Mouse (Mus musculus): ENCODE measurements around the gene Il9r.

The Il9r gene

DNA sequence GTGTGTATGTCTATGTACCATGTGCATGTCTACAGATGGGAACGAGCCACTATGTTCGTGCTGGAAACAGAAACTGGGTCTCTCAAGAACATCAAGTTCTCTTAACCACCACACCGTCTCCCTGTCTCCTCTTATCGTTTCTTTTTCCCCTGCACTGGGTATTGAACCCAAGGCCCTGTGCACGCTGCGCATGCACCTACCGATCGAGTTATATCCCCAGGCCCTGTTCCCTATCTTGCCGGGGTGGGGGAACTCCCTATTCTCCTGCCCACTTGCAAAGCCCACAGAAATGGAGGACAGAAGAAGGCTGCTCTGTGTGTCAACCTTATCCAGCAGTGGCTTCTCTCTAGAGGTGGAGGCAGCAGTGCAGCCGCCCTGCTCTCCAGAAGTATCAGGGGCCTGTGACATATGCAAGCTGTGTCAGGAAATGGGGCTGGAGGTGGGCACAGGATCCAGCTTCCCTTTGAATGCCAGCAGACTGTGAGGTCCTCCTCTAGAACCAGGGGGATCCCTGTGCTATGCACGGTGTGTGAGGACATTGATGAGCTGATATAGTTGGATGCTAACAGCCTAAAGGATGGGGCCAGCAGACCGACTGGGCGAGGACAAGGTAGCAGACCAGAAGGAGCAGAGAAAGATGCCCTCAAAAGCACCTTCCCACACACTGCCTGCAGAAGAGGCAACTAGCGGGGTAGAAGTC is 1.7 kb downstream of the Il9r start:
- DNase-seq: no peak

DNA sequence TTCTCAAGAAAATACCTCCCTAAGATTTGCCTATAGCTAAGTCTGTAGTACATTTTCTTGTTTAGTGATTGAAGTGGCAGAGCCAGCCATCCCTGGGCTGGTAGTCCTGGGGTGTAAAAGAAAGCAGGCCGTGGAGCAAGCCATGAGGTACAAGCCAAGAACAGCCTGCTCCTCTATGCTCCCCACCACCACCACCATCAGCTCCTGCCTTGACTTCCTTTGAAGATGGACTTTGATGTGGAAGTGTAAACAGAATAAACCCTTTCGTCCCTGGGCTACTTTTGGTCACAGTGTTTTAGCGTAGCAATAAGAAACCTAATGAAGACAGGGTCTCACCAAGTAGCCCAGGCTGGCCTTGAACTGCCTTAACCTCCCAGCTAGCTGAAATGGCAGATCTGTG is 2.3 kb downstream of the Il9r start:
- DNase-seq: no peak

DNA sequence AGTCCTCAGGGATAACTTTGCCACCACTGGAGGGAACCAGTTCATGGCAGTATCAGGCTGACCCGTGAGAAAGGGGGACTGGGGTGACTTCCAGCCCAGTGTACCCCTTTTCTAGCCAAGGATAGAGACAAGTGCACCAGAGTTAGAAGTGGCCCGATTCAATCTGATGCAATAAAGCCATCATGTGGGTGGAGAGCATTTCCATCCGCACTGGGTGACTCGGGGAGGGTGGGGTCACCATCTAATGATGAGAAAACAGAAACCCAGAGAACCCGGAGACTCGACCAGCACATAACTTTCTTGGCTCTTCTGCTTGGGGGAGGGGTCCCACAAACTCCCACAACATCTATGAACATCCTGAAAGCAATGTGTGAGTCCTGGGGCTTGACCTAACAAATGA is 3.4 kb downstream of the Il9r start:
- DNase-seq: no peak

DNA sequence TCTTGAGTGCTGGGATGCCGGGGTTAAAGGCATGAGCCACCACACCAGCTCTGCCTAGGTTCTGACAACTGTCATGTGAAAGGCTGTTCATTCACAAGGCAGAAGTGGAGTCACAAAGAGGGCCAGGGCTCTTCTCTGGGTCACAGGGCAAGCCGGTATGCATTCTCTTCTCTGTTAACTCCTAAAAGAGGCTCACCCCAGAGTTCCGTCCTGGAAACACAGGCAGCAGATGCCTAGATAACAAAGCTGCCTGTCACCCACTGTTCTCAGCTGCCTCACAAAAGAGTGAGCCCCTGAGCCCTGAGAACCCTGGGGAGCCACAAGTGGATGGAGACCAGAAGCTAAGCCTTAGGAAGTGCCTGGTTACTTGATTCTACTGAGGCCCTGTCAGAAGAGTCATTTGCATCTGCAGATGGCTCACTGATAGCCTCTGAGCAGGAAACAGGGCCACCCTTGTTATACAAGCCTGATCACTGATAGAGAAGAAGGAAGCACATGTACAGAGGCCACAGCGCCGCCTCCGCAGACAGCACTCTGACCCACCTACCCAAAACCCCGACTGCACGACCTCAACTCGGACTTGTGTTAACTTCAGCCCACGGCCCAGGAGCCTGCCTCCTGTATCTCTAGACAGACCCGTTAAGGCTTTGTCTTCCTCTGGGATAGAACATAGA is 4.1 kb downstream of the Il9r start:
- DNase-seq: no peak

DNA sequence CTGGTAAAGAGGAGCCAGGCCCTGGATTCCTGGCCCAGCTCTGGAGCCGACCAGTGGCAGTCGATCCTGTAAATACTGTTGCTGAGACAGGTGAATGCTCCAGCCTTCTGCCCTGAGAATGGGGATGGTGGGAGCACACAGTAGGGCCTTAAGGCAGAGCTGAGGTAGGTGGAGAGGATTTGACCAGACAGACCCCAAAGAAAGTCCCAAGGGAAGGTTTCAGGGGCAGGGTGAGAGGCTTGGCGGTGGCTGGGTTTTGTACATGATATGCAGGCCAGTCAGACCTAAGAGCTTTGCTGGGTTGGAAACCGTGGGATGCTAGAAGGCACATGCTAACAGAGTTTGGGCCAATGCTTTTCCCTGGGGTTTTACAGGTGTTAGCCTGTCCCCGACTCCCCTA is 5.5 kb downstream of the Il9r start:
- no peak for DNase-seq

DNA sequence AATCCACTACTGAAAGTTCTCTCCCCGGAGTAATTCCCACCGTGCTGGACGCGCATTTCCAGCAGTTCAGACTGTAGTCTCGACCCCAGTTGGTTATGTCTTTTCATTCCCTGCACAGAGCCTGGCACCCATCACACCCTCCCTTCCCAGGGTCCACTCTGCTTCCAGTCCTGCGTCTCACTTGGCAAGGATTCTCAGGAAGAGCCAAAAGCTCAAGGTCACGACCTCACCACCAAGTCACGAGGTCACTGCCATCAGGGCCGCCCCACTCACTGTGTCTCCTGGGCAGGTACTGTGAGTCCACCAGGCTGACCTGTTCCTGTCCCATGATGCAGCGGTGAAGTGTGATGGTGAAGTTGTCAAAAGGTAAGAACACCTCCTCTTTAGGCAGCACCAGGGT is 6.0 kb downstream of the Il9r start:
- DNase-seq: no peak

DNA sequence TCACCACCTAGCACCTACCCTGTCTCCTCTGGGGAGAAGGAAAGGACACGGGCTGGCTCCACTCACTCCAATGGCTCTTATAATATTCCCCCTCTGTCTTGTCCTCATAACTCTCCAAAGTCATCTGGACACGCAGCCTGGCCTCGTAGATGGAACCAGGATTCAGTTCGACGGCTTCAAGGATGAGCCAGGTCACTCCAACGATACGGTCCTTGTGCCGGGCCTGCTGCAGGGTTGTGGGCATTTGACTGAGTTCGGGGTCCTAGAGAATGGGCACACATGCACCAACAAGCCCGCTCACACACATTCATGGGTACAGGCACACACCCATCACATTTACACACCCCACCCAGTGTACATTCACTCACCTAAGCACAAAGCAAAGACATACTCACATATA is 6.9 kb downstream of the Il9r start:
- DNase-seq: no peak

DNA sequence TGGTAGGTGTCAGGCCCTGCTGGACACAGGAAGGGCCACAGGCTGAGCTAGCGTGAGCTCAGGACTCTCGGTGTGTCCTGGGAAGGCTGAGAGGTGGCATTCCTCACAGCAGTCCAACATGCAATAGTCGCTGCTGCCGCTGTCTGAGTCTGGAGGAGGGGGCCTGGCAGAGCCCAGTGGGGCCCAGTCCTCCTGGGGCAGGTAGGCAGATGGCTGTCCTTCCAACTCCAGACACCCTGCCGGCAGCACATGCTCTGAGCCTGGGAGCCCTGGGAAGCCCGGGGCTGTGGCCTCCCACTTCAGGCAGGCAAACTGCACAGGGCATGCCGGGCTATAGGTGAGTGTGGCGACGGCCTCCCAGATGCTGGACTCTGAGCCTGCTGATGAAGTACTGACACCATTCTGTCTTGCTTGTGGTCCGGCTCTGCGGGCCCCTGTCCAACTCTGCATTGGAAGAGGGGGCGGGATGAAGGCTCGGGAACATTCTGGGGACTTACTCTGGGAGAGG is 9.4 kb downstream of the Il9r start:
- no peak for DNase-seq

DNA sequence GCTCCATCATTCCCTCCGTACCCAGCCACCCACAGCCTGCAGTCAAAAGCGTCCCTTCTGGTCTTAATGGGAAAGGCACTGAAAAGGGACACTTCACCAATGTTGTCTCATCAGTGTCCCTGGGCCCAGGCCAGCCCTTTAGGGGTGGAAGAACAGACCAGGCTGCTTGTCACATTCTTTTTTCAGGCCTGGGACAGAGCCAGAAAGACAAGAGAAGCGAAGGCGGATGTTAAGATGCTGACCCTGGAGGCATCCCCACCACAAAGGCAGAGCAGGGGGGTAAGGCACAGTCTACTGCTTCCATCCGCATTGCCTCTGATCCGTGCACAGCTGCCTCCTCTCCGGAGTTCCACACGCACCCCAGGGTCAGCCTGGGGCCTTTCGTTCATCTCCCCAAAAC is 10.0 kb downstream of the Il9r start:
- DNase-seq: peak; percentile 13 to 30

DNA sequence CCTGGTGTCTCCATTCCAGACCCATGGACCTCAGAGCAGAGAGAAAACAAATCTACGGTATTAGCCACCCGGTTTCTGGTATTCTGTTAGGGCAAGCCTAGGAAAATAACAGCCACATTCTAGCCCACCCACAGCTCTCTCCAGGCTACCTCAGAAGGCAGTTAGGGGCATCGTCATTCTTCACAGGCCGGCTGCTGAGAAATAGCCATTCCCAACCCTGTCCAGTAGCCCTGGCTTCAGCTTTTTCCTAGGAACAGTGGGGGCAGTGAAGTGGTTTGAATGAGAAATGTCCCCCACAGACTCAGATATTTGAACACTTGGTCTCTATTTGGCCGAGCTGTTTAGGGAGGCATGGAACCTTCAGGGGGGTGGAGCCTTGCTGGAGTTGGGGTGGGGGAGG is 10.6 kb downstream of the Il9r start:
- DNase-seq: no peak

DNA sequence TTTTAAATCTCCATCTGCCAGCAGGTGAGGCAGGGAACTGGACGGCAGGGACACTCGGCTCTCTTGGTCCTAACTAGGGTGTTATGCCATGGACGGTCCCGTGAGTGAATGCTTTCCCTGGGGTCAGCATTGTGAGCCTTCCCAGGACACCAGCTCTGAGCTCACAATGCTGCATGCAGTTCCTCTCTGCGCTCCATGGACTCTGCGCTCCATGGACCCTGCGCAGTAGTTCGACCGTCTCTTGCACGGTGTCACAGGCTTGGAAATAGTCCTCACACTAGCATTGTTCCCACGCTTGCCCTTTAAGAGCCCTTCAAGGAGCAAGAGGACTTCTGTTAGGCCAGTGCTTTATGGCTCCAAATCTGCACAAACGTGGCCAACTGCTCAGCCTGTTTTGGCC is 11.2 kb downstream of the Il9r start:
- no peak for DNase-seq

DNA sequence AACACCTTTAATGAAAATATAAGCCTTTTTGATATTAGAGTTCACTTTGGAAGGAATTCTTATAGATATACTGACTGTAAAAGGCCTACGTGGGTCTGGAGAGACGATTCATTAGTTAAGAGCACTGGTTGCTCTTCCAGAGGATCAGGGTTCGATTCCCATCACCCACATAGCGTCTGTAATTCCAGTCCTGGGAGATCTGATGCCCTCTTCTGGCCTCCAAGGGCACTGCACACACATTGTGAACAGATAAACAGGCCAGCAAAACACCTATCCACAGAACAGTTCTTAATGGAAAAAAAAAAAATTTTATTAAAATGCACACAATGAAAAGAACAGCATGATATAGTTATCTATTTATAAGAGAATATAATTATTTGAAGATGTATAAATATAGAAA is 12.8 kb downstream of the Il9r start:
- no peak for DNase-seq

DNA sequence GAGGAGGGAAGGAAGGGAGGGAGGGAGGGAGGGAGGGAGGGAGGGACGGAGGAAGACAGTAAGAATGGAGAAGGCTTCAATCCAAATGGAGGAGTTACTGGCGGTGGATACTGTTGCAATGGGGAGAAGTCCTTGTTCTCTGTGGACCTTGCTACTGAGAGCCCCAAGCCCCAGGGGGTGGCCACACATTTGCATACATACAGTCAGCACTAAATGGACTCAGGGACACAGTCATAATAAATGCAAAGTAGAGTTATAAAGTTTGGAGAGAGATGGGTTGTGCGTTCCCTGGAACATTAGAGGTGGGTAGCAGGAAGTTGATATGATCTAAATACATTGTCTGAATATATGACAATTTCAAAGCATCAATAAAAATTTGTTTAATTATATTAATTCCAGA is 14.0 kb downstream of the Il9r start:
- no peak for DNase-seq

DNA sequence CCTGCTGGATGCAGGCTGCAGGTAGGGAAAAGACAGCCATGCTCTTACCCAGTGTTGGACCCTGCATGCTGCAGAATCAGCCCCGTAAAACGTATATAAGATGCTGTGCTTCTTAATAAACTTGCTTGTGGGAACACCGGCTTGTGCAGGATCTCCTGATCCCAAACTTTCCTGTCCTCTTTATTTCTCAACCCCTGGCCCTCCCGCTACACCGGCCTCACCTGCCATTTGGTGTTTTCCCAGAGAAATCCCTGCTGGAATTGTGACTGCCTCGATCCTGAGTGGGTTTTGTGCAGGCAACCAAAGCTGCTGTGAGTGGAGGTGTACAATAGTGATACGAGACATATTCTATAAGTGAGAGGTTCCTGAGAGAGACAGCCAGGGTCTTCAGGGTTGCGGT is 15.6 kb downstream of the Il9r start:
- no peak for DNase-seq

DNA sequence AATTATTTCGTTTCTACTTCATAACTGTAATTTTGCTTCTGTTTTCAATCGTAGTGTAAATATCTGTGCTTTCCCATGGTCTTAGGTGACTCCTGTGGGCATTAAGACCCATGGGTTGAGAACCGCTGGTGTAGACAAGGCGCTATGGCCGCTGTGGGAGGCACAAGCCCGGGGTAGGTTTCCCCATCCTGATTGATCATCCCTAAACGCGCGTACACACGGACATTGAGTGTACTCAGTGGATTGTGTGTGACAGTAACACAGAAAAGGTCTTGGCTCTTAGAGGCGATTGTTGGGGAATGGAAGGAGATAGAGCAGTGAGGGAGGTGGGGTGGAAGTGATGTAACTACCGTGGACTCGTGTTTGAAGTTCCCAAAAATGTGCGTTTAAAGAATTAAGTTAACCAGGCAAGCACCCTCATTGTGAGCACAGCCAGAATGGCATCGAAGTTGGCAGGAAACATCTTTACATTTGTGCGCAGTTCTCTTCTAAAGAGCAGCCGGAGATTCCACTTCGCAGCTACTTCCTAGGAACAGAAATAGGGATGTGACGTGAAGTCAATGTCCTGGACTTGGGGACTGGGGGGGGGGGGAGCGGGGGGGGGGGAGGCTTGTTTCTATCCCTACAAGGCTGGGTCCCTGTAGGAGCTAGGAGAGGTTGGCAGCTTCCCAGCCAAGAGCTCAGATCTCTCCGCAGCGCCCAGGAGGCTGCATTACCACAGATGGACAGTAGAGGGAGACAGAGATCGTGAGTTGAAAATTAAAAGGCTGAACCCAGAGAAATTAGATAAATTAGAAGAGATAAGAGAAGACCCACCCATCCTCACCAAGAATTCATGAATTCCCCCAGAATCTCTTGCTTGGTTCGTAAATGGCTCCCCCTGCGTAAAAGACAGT is 17.9 kb downstream of the Il9r start:
- DNase-seq: peak; percentile 79 to 91

DNA sequence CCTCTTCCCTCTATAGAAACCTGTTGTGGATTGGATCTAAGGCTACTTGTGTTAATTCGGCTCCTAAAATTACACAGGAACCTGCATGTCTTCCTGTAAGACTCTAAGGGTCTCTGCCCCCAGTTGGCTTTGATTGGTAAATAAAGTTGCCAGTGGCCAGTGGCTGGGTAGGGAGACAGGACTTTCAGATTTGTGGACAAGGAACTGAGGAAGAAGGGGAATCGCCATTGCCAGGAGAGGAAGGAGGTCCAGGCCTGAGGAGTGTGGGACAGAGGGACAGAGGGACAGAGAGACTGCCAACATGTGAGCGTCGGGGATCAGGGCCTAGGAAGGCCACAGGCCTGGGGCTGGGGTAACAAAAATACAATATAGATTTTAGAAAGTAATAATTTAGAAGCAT is 18.8 kb downstream of the Il9r start:
- no peak for DNase-seq

DNA sequence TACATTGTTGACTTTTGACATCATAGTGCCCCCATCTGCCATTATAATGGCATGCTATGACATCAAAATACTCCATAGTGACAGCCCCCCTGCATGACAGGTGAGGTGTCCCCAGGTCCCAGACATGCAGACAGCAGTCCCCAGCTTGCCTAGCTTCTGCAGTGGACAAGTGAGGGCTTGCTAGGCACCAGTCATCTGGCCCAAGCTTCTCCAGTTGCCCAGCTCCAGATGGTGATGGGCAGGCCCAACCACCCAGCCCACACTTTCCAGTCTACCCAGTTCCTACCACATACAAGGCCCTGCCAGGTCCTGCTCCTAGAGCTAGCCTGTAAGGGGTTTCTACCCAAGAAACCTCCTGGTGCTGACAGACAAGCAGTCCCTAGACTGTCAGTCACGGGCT is 21.6 kb downstream of the Il9r start:
- no peak for DNase-seq

DNA sequence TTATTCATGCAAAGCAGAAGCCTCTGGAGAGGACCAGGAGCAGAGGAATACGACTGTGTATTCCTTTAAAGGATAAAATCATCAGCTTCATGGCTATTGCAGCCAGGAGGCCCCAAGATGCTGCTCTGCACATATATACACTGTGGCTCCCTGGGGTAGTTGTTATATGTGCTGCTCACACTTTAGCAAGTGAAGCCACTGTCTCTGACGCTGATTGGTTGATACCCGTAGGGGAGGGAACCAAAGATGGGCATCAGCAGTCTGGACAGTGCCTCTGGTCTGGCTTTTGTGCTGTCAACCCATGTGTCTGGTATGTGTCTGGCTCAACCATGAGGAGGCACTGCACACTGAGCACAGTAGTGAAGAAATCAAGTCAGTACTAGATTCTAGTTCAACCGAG is 33.4 kb downstream of the Il9r start:
- no peak for DNase-seq

DNA sequence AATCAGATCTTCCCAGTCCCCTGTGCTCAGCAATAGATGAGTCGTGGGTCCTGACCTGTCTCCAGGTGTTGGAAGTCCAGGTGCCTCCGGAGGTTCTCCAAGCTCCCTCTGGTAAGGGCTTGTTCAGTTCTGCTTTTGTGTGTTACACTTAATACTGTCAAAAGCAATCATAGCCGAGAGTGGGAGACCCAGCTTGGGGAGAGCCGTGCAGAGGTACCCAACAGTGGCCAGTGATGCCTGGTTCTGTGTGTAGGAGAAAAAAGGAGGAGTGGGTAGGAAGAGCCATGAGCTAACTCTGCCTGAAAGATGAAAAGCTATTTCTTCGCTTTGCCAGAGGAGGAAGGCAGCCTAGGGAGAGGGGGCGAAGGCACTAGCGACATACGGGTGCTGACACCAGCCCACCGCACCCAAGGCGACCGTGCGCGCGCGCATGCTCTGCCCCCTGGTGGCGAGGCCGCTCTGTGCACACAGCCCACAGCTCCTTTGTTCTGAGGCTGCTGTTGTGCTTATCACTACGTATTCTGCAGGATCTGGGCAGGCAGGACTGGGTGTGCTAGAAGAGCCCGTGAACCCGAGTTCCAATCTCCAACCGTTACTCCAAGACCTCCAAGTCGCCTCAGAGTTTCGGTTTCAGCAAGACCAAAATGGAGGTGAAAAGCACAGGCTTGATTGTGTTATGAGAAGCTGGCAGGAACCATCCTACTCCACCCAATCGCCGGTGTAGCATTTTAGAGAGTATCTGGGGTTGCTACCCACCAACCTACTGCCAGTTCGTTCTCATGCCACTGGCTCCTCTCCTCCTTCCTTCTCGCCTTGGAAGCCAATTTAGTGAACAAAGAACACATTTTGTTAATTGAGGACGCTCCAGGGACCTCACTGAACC is 37.9 kb downstream of the Il9r start:
- peak; percentile 54 to 87 for DNase-seq

DNA sequence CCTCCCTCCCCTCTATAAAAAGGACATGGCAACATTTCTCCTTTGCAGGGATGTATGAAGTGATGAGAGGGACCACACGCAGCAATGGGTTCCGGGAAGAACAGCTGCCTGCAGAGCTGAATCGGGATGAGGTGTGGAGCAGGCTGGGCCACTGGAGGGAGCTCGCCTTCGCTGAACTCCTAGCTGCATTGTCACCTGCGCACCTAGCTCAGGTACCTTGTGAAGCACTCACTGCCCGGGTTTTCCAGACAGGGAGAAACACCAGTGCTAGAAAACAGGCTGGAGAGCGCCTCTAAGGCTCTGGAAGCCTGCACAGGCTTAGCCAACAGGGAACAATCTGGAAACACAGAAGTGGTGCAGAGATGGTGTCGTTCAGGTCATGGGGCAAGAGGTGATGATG is 38.6 kb downstream of the Il9r start:
- DNase-seq: peak; percentile 37 to 76

DNA sequence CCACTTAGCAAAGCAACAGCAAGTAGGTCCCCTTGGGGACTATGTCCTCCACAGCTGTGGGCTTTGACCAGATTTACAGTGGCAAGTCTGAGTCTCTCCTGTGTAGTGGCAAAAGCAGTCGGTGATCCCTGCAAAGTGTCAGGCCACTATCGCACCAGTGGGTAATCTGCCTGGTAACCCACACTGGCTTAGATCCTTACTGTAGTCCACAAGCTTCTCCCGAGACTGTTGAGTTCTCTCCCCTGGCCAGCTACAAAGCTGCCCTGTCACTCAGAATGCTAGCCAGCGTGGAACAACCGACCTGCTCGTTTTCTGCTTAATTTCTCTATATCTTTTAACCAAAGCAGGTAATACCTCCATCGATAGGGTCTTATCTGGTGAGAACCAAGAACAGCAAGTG is 39.7 kb downstream of the Il9r start:
- no peak for DNase-seq

DNA sequence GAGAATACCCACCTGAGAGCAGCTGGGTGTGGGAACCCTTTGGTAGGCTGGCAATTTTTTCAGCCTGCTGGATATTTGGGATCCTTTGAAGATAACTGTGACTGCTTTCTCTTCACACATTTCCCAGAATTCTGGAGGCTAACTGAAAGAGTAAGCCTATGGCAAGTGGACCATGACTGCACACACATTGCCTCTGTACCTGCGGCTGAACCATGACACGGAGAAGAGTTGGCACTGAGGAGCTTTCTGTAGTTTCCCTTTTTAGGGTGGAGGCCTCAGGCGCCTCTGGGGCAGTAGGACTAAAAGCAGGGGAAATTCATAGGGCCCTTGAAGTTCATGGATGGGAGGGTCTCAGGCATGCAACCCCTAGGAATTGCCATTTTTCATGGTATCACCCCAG is 40.9 kb downstream of the Il9r start:
- no peak for DNase-seq

Measured in kidney, postnatal 36 days (tissue).